Comparison of ENCODE assay signal across 34 mouse cellular contexts in genomic region chr8:88947384-88947783, GRCm38 (mm10).
"Had no signal": no experiment of that assay in that cellular context is flagged by ENCODE, and none has a peak within 500 bp of the region (broad histone marks: within the 10 kb centered on the region; RNA-seq: fewer than 3 reads in every experiment).

No protein-coding gene starts in this region.

- DNase-seq: heart, postnatal 14 days; heart, postnatal 36 days; heart, postnatal 4 days; kidney, adult 11 months; kidney, adult 18-20 months; kidney, adult 2 months; kidney, adult 8-10 months; kidney, adult 9 months; kidney, postnatal 10 days; kidney, postnatal 14 days; kidney, postnatal 25 days; kidney, postnatal 36 days; kidney, postnatal 4 days; layer of hippocampus, adult 9-11 months; layer of hippocampus, postnatal 36 days had no signal

- H3K27me3 ChIP-seq: heart, embryonic 12.5 days; heart, embryonic 15.5 days; hindbrain, embryonic 12.5 days; hindbrain, embryonic 15.5 days; intestine, embryonic 15.5 days; kidney, embryonic 15.5 days had no signal

- H3K4me3 ChIP-seq: heart, embryonic 10.5 days; heart, embryonic 12.5 days; heart, embryonic 13.5 days; heart, embryonic 15.5 days; hindbrain, embryonic 10.5 days; hindbrain, embryonic 12.5 days; hindbrain, embryonic 13.5 days; hindbrain, embryonic 15.5 days; intestine, embryonic 15.5 days; kidney, embryonic 15.5 days; layer of hippocampus, adult 2 months; left cerebral cortex, adult 2 months had no signal

- H3K9ac ChIP-seq: heart, embryonic 12.5 days; heart, embryonic 13.5 days; heart, embryonic 15.5 days; hindbrain, embryonic 12.5 days; hindbrain, embryonic 13.5 days; hindbrain, embryonic 14.5 days; hindbrain, embryonic 15.5 days; intestine, embryonic 15.5 days; kidney, embryonic 15.5 days had no signal

- H3K4me2 ChIP-seq: heart, embryonic 11.5 days; heart, embryonic 12.5 days; heart, embryonic 13.5 days; heart, embryonic 15.5 days; hindbrain, embryonic 12.5 days; hindbrain, embryonic 13.5 days; hindbrain, embryonic 14.5 days; hindbrain, embryonic 15.5 days; intestine, embryonic 15.5 days; kidney, embryonic 15.5 days had no signal

- H3K9me3 ChIP-seq: heart, embryonic 10.5 days; heart, embryonic 15.5 days; hindbrain, embryonic 15.5 days; intestine, embryonic 15.5 days; kidney, embryonic 15.5 days had no signal

- ATAC-seq: hindbrain, embryonic 16.5 days; hindbrain, postnatal 0 days; inflammation-experienced regulatory T-cells, adult 6 months; intestine, embryonic 15.5 days; intestine, postnatal 0 days had no signal

- H3K36me3 ChIP-seq: heart, embryonic 10.5 days; heart, embryonic 12.5 days; heart, embryonic 13.5 days; heart, embryonic 15.5 days; hindbrain, embryonic 10.5 days; hindbrain, embryonic 12.5 days; hindbrain, embryonic 13.5 days; hindbrain, embryonic 15.5 days; intestine, embryonic 15.5 days; kidney, embryonic 15.5 days had no signal

- H3K27ac ChIP-seq: heart, embryonic 10.5 days; heart, embryonic 13.5 days; heart, embryonic 15.5 days; hindbrain, embryonic 12.5 days; hindbrain, embryonic 13.5 days; hindbrain, embryonic 14.5 days; hindbrain, embryonic 15.5 days; hindbrain, postnatal 0 days; intestine, embryonic 15.5 days; kidney, embryonic 15.5 days; kidney, postnatal 0 days; layer of hippocampus, adult 2 months; left cerebral cortex, adult 2 months had no signal

- H3K4me1 ChIP-seq: heart, embryonic 15.5 days; hindbrain, embryonic 10.5 days; hindbrain, embryonic 12.5 days; hindbrain, embryonic 15.5 days; intestine, embryonic 15.5 days; kidney, embryonic 15.5 days had no signal
